Mouse (Mus musculus) bone marrow, adult 2 months (tissue): ENCODE measurements around the gene Dmrta2.

Experiments
- CTCF ChIP-seq: fragments of 200-500 bp; IDR thresholded peaks from 2 replicates; pipeline ENCODE4 v1.5.1; 2011; ENCODE audit warnings: low read length, control low read depth; ENCODE audit not compliant: control insufficient read depth, insufficient read depth
- POLR2A ChIP-seq: fragments of 200-500 bp; IDR thresholded peaks from 2 replicates; pipeline ENCODE4 v1.6.1; 2011; ENCODE audit warnings: low read depth, mild to moderate bottlenecking, control low read depth, low read length, borderline replicate concordance; ENCODE audit not compliant: control insufficient read depth

DNA sequence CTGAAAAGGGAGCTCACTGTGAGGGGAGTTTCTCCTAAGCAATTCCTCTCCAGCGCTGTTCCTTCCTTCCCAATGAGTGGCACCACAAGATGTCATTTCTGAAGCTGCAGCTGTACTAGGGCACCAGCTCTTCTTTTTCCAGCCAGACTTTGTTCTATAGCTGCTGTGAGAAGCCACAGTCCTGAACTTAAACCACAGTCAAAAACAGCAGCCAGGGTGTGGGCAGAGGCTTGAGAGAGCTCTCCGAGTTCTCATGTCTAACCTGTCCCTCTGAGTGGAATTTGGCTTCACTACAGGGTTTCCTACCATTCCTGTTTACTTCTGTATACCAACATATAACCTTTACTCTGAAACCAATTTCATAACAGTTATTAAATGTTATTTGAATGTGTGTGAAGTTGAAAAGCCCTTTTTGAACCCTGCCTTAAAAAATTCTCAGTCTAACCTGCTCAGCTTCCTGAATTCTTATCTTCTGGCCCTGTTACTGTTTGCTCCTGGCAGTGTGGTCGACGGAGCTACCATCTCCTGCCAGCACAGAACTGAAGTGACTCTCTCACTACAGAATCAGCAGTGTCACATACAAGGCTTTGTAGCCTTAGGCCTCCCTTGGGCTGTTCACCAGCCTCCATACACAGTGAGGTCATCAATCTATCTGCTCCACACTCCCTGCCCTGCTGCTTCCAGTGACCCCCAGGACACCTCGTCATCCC, 14.1 kb upstream of the Dmrta2 start:
- TF ChIP-seq CTCF (no peak), POLR2A (no peak)
